11 mouse cellular contexts compared by ENCODE assay signal in the genomic region with DNA sequence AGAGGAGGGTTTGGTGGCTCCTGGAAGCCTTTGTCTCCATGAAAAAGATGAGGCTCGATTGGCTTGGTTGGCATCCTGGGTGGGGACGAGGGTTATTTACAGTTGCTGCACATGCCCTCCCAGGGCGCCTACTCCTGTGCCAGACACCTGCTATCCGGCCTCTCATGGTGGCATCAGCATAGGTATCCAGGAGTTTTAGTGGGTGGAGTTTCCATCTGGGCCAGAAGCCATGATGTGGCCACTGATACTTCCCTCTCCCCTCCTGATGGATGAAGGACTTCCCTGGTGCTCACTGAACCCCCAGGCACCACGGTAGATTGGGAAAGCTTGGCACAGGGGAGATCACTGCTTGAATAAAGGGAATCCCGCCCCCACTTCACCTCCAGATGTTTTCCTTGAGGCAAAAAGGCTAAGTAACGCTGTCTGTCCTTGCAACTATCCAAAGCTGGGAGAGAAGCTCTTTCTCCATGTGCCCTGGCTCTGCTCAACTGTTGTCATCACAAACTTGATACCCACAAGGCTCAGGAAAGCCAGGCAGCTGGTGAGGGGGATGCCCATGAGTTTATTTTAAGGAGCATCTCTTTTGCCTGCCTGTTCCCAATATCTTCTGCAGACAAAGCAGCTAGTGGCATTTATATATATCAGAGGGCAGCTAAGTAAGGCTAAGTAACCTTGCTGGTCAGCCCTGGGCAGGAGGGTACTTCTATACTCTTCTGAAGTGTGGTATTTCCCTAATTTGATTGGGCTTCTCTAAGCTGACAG. TPM values are rescaled to one million over a fixed set of nuclear protein-coding genes. Genes with fewer than 3 reads are reported as not detected.
DNase-seq lines count a peak whose midpoint lies in the region; ATAC-seq and TF ChIP-seq lines count a peak whose summit lies in the region.
"Had no signal": no experiment of that assay in that cellular context is flagged by ENCODE, and none has a peak within 500 bp of the region (broad histone marks: within the 10 kb centered on the region; RNA-seq: fewer than 3 reads in every experiment).

No protein-coding gene starts in this region.

- no peak for TF ChIP-seq POLR2A in lung, adult 2 months (IDR thresholded peaks at IDR 0.05; ENCODE audit: borderline replicate concordance, extremely low read depth, low read depth, low read length)

- ATAC-seq in activated CD4-positive, CD25-positive, alpha-beta regulatory T cell, adult 4 months: no peak

- H3K4me3 ChIP-seq in lung, adult 2 months (replicated peaks; ENCODE audit: extremely low read depth, low read depth, low read length): no peak overlapping the region
- H3K4me3 ChIP-seq: embryonic facial prominence, embryonic 15.5 days; heart, embryonic 15.5 days had no signal

- no peaks in the 10 kb centered on the region for H3K4me1 ChIP-seq in lung, adult 2 months (ENCODE audit: control insufficient read depth, insufficient read depth, low read length)

- intact Hi-C loops in gastrocnemius, postnatal 14 days (cut with DNase I; ENCODE audit: low total_unique reads): no loop called here

- WGBS in lung, adult 2 months: 74% methylated on average over 7 of the region's 7 CpGs

- DNase-seq in frontal cortex, adult 2 months (ENCODE audit: extremely low spot score in 1 of 2, low spot score in 1 of 2): peak; percentile 78 to 80
- no peak for DNase-seq in frontal cortex, postnatal 14 days (ENCODE audit: low spot score in 2 of 2)
- peak; percentile 31 for DNase-seq in cerebellum, adult 8-10 months
- peak; percentile 50 for DNase-seq in gastrocnemius, postnatal 14 days
- DNase-seq in left cerebral cortex, adult 9 months (ENCODE audit: low spot score in 2 of 2): peak; percentile 52 to 79
- no peak for DNase-seq in urinary bladder, adult 2 months (ENCODE audit: low spot score)
- no peak for DNase-seq in lung, adult 2 months

- no peak for TF ChIP-seq CTCF in lung, adult 2 months (IDR thresholded peaks at IDR 0.05; ENCODE audit: insufficient read depth, low read length)

RNA-seq across cellular contexts. Expression of gene Hspb8, which starts 20.2 kb away (rescaled TPM):
- polyA plus RNA-seq in frontal cortex, adult 2 months (2012; rRNA removed): 13.6 and 15.0 TPM in 2 replicates
- 100 to 1,000 TPM; 201 to 287 TPM for total RNA-seq in gastrocnemius, postnatal 14 days (2021)
- polyA plus RNA-seq in urinary bladder, adult 2 months (2012; rRNA removed): 229 and 244 TPM in 2 replicates
- polyA plus RNA-seq in lung, adult 2 months (2012; rRNA removed): 57.7 and 72.4 TPM in 2 replicates
- polyA plus RNA-seq in activated CD4-positive, CD25-positive, alpha-beta regulatory T cell, adult 4 months (2017; shearing (Covaris generic)): not detected
- total RNA-seq: megakaryocyte-erythroid progenitor cell, adult 5-6 weeks had no signal

Comparison
In these comparisons a context has a peak if more than half of its experiments do, and no peak if none do; other contexts are left out.
1. DNase-seq: peak in frontal cortex, adult 2 months (2 of 2), cerebellum, adult 8-10 months (single experiment), gastrocnemius, postnatal 14 days (single experiment) and left cerebral cortex, adult 9 months (2 of 2); none in frontal cortex, postnatal 14 days (0 of 2), urinary bladder, adult 2 months (single experiment) and lung, adult 2 months (single experiment).
2. RNA of gene Hspb8, which starts 20.2 kb away (polyA plus RNA-seq): 229 to 244 TPM in urinary bladder, adult 2 months, 57.7 to 72.4 TPM in lung, adult 2 months and 13.6 to 15.0 TPM in frontal cortex, adult 2 months; not detected in activated CD4-positive, CD25-positive, alpha-beta regulatory T cell, adult 4 months; every median in the first group is over 10 times any median in the second.